Mouse (Mus musculus): ENCODE measurements around the gene Rpe.

GRCm38 (mm10) chr1:66692780-66693392 is 7.7 kb upstream of the Rpe start:
- TF ChIP-seq POLR2A (IDR thresholded peaks at IDR 0.05; ENCODE audit: low read depth, low read length): no peak
- TF ChIP-seq CTCF (conservative IDR thresholded peaks at IDR 0.05; ENCODE audit: insufficient read depth, insufficient read length, low read depth, low read length): no peak
